Mouse (Mus musculus) ES-E14 (cell line): Measurements from ENCODE around the gene Slc41a1. TPM values are rescaled to one million over a fixed set of nuclear protein-coding genes. Genes with fewer than 3 reads are reported as not detected.

Experiments used
- DNase-seq: peaks from one replicate; pipeline ENCODE4 v3.0.0-alpha.2; 2013; ENCODE audit warnings: low read depth, low spot score
- H3K27ac ChIP-seq: 2 replicates; pipeline ENCODE4 v1.5.1; 2012; ENCODE audit warnings: low read depth, mild to moderate bottlenecking, low read length, moderate library complexity, mixed read lengths; ENCODE audit not compliant: poor library complexity, insufficient read depth, severe bottlenecking
- H3K36me3 ChIP-seq: 2 replicates; pipeline ENCODE4 v1.6.1; 2012; ENCODE audit warnings: mild to moderate bottlenecking, low read length, moderate library complexity, mixed read lengths; ENCODE audit not compliant: control insufficient read depth, poor library complexity, insufficient read depth, severe bottlenecking
- H3K4me1 ChIP-seq, 2 experiments: fragments of 150-350 bp in 1 of 2; sonication (generic) in 1 of 2; 2 replicates each; pipeline ENCODE4 v1.6.1; 2012; ENCODE audit warnings: low read length in 2 of 2, mild to moderate bottlenecking in 1 of 2, mixed read lengths in 1 of 2; ENCODE audit not compliant: control insufficient read depth in 2 of 2, insufficient read depth in 2 of 2, poor library complexity in 1 of 2
- H3K4me3 ChIP-seq, 2 experiments: fragments of 150-350 bp in 1 of 2; sonication (generic) in 1 of 2; 2 replicates each; pipeline ENCODE4 v1.5.1; 2012; ENCODE audit warnings: low read length in 2 of 2, low read depth in 1 of 2, mild to moderate bottlenecking in 1 of 2, mixed read lengths in 1 of 2; ENCODE audit not compliant: insufficient read depth in 1 of 2, poor library complexity in 1 of 2, severe bottlenecking in 1 of 2
- H3K9ac ChIP-seq: 2 replicates; pipeline ENCODE4 v1.6.1; 2012; ENCODE audit warnings: low read depth, mild to moderate bottlenecking, low read length, mixed read lengths; ENCODE audit not compliant: poor library complexity, insufficient read depth, severe bottlenecking
- H3K9me3 ChIP-seq: fragments of 150-350 bp; sonication (generic); 2 replicates; pipeline ENCODE4 v1.6.1; 2012; ENCODE audit warnings: low read depth, mild to moderate bottlenecking, low read length; ENCODE audit not compliant: control insufficient read depth, insufficient read depth
- CHD2 ChIP-seq: IDR thresholded peaks from 2 replicates; pipeline ENCODE4 v1.6.1; 2014; ENCODE audit warnings: mild to moderate bottlenecking, low read depth, low read length, inconsistent platforms
- HCFC1 ChIP-seq: IDR thresholded peaks from 2 replicates; pipeline ENCODE4 v1.6.1; 2012; ENCODE audit warnings: low read length, inconsistent platforms, borderline replicate concordance; ENCODE audit not compliant: insufficient read depth
- MAFK ChIP-seq: IDR thresholded peaks from 2 replicates; pipeline ENCODE4 v1.6.1; 2014; ENCODE audit warnings: mild to moderate bottlenecking, low read depth, low read length, inconsistent platforms; ENCODE audit not compliant: insufficient read depth
- ZC3H11A ChIP-seq: IDR thresholded peaks from 2 replicates; pipeline ENCODE4 v1.6.1; 2012; ENCODE audit warnings: low read depth, mild to moderate bottlenecking, inconsistent platforms, low read length, borderline replicate concordance
- ZNF384 ChIP-seq: IDR thresholded peaks from 2 replicates; pipeline ENCODE4 v1.6.1; 2012; ENCODE audit warnings: low read depth, low read length, inconsistent platforms
- in situ Hi-C, 2 experiments: fragments of 600-800 bp; cut with MboI; formaldehyde crosslinking; loops; one replicate each; pipeline ENCODE4 v1.15.1; 2025; ENCODE audit warnings: low sequenced_read_pairs in 2 of 2, inconsistent platforms in 1 of 2; ENCODE audit not compliant: unreplicated experiment in 2 of 2
- total RNA-seq: library from RNA; depleted of rRNA; stranded (reverse); fragments of 300-350 nt; gene quantifications from 2 replicates; pipeline ENCODE4 v1.2.3, GENCODE M21; 2012; rRNA removed

The Slc41a1 gene
- 17.3 and 21.8 TPM in 2 replicates for total RNA-seq

DNA sequence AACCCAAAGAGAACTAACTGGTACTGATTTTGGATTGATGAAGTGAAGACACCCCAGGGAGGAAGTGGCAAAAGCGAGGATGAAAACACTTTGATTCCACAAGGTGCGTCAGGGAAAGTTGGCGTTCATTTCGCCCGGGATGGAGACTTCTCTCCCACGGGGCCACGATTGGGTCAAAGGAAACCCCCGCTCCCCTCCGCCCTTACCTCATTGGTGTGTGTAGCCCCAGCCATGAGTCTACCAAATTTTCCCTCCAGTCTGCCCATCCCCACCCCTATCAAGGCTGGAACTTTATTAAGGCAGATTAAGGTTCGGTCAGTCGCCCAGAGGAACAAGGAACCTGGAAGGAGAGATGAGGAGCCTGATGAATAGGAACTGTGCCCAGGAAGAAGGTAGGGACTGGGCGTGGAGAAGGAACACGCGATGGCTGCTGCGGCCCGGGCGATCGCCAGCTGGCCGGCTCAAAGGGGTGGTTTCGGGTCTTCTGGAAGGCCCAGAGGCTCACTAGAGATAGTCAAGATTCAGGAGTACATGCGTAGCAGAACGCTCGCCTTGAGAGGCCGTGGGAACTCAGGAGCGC lies at the start of gene Slc41a1:
Gene Slc41a1, plus strand, starts transcription at position 287 of the 580 bp plus-strand sequence.
- TF ChIP-seq ZNF384 = no peak
- TF ChIP-seq HCFC1 = no peak
- no peak for TF ChIP-seq ZC3H11A
- no peak for TF ChIP-seq CHD2
- TF ChIP-seq MAFK = no peak
- Histone ChIP-seq H3K9ac (peak within 1 kb of the TSS; percentile 93), H3K27ac (peak within 1 kb of the TSS; percentile 41; the same call in 1 of the 2 replicates), H3K4me1 (peaks cover 7 to 8% of the 10 kb centered on the region in 2 experiments), H3K4me3 (peak within 1 kb of the TSS; percentile 91 to 94), H3K36me3 (peaks cover 13% of the 10 kb centered on the region; the same call in 1 of the 2 replicates), H3K9me3 (no peaks in the 10 kb centered on the region)
- in situ Hi-C loops = no loop called here
- no peak for DNase-seq

DNA sequence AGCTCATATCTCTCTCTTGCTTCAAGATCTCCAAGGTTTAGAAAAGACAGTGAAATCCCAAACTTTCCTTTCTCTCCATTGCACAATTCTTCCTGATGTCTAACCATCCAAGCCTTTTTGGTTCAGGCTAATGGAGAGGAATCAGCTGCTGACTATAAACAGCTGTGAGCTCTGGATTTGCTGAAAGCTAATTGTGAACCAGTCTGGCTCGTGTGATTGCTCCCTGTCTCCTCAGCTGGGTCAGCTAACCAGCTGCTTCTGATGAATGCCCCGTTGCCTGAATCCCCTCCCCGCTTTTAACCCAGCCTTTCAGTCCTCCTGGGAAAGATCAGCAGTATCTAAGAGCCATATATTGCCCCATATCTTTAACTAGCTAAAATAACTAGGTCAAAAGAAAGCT lies 32.7 kb upstream of the Slc41a1 start:
- Histone ChIP-seq H3K4me3 (no peak overlapping the region), H3K9ac (no peak overlapping the region), H3K36me3 (no peaks in the 10 kb centered on the region), H3K27ac (no peak overlapping the region), H3K4me1 (peaks cover 0 to 3% of the 10 kb centered on the region in 2 experiments; a peak in 1 of 4 replicates), H3K9me3 (no peaks in the 10 kb centered on the region)
- TF ChIP-seq MAFK = no peak
- TF ChIP-seq CHD2 = no peak
- no peak for TF ChIP-seq ZNF384
- no peak for TF ChIP-seq HCFC1
- TF ChIP-seq ZC3H11A = no peak
- DNase-seq = no peak
- in situ Hi-C loops = no loop called here

DNA sequence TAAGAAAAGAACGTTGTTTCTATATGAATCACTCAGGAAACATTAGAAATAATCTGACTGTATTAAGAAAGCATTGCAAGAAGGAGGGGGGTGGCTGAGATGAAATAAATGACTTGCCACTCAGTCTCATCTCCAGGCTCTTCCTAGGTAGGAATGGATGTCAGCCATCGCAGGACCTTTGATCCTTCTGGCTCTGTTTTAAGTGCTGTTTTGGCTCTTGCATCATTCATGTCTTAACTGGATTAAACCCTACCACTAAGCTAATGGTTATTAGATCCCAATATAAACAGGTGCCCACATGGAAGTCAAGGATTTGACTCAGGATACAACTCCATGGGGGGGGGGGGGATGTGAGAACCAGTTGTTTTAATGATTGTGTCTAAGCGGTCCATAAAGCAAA lies 32.1 kb upstream of the Slc41a1 start:
- no peak overlapping the region for H3K4me3 ChIP-seq
- H3K36me3 ChIP-seq = no peaks in the 10 kb centered on the region
- no peak for DNase-seq
- in situ Hi-C loops = no loop called here
- H3K9me3 ChIP-seq = no peaks in the 10 kb centered on the region
- TF ChIP-seq CHD2 = no peak
- TF ChIP-seq MAFK = no peak
- TF ChIP-seq ZNF384 = no peak
- TF ChIP-seq HCFC1 = no peak
- no peak for TF ChIP-seq ZC3H11A
- H3K4me1 ChIP-seq = peaks cover 0 to 7% of the 10 kb centered on the region in 2 experiments; a peak in 1 of 4 replicates
- H3K27ac ChIP-seq = no peak overlapping the region
- no peak overlapping the region for H3K9ac ChIP-seq

DNA sequence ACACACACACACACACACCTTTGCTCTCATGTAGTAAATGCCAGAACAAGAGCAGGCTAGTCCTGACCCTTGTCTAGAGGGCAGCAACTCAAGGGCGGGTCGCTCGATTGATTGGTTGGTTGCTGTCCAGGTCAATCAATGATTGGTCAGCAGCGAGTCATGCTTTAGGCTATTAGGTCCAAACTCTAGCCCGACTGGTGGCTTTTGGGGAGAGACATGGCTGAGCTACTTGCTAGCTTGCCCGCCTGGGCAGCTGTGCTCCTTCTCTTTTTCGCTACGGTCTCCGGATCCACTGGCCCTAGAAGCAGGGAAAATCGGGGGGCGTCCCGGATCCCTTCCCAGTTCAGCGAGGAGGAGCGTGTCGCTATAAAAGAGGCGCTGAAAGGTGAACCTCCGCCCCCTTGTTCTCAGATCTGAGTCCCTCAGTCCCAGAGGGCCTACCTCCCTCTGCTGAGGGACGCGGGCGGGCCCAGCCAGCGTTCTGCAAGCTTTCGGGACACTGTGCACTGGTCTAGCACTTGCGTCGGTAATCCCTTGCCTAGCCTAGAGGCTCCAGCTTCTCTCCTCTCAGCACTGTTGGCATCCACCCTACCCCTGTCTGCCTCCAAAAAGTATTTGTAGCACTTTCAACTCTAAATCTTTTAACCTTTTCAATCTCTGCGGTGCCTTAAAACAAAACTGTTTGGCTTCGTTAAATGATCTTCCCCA lies 29.9 kb upstream of the Slc41a1 start, which contains the start of gene Pm20d1:
Gene Pm20d1, plus strand, starts transcription at position 180 of the 708 bp plus-strand sequence.
- Histone ChIP-seq H3K4me3 (peak within 1 kb of the TSS; percentile 63 to 78), H3K9me3 (no peaks in the 10 kb centered on the region), H3K36me3 (no peaks in the 10 kb centered on the region), H3K9ac (peak within 1 kb of the TSS; percentile 71), H3K27ac (no peak within 1 kb of the TSS), H3K4me1 (peaks cover 0 to 7% of the 10 kb centered on the region in 2 experiments; a peak in 1 of 4 replicates)
- in situ Hi-C loops = no loop called here
- TF ChIP-seq CHD2 = 0 out of 2 replicates have a peak, but pooled peaks have one; percentile 46
- no peak for TF ChIP-seq HCFC1
- no peak for TF ChIP-seq MAFK
- DNase-seq = peak; percentile 64
